Mouse (Mus musculus) thymus, adult 2 months (tissue): ENCODE measurements around the gene Tbl2. TPM values are rescaled to one million over a fixed set of nuclear protein-coding genes. Genes with fewer than 3 reads are reported as not detected.

Source experiments
- DNase-seq: peaks from one replicate; pipeline ENCODE4 v3.0.0; 2021
- H3K27ac ChIP-seq: fragments of 200-500 bp; 2 replicates; pipeline ENCODE4 v1.5.1; 2012; ENCODE audit warnings: low read length, control low read depth; ENCODE audit not compliant: control insufficient read depth, insufficient read depth
- H3K27me3 ChIP-seq: fragments of 200-500 bp; 2 replicates; pipeline ENCODE4 v1.6.1; 2012; ENCODE audit warnings: mild to moderate bottlenecking, low read length, moderate library complexity, mixed read lengths; ENCODE audit not compliant: control insufficient read depth, insufficient read depth
- H3K36me3 ChIP-seq: fragments of 200-500 bp; 2 replicates; pipeline ENCODE4 v1.6.1; 2012; ENCODE audit warnings: mild to moderate bottlenecking, low read length, moderate library complexity; ENCODE audit not compliant: control insufficient read depth, insufficient read depth
- H3K4me1 ChIP-seq: fragments of 200-500 bp; replicated peaks from 2 replicates; pipeline ENCODE4 v1.6.1; 2012; ENCODE audit warnings: low read length; ENCODE audit not compliant: control insufficient read depth, insufficient read depth
- H3K4me3 ChIP-seq: fragments of 200-500 bp; 2 replicates; pipeline ENCODE4 v1.5.1; 2012; ENCODE audit warnings: mild to moderate bottlenecking, low read length, control low read depth, moderate library complexity; ENCODE audit not compliant: control insufficient read depth, insufficient read depth
- CTCF ChIP-seq: fragments of 200-500 bp; IDR thresholded peaks from 2 replicates; pipeline ENCODE4 v1.5.1; 2012; ENCODE audit warnings: mild to moderate bottlenecking, control low read depth, low read length, moderate library complexity, borderline replicate concordance; ENCODE audit not compliant: control insufficient read depth, poor library complexity, insufficient read depth; ENCODE audit errors: extremely low read depth
- POLR2A ChIP-seq: fragments of 200-500 bp; IDR thresholded peaks from 2 replicates; pipeline ENCODE4 v1.6.1; 2012; ENCODE audit warnings: mild to moderate bottlenecking, low read length, control low read depth, moderate library complexity; ENCODE audit not compliant: control insufficient read depth, poor library complexity, insufficient read depth; ENCODE audit errors: extremely low read depth
- WGBS: fragments of 180-500 bp; shearing (Covaris S2); methylation state at CpG from one replicate; pipeline ENCODE4 v1.1.7; 2018; 5-methylcytosine and 5-hydroxymethylcytosine counted together
- polyA plus RNA-seq: library from polyadenylated mRNA; depleted of rRNA; stranded (reverse); fragments of >200 nt; gene quantifications from 2 replicates; pipeline ENCODE4 v1.2.3, GENCODE M21; 2012

The Tbl2 gene
- polyA plus RNA-seq, 1 experiment = 18.7 TPM

DNA sequence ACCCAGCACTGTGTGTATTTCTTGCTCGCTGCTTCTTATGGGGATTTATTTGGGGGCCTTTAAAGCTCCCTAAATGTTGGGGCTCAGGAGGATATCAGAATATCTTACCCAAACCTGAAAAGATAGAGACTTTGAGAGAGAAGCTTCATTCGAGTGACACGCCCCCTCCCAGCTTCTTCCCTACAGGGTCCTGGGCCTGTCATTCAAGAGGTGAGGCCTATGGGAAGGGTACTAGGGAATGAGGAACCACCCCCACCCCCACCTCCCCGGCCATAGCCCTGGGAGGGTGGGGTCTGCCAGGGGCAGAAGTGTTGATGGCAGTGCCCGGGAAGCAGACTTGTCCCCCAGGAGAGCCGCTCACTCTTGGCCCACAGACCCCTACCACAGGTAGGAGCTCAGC lies 23.3 kb upstream of the Tbl2 start:
- TF ChIP-seq POLR2A = no peak
- no peak for TF ChIP-seq CTCF
- Histone ChIP-seq H3K27ac (no peak overlapping the region), H3K4me1 (no peaks in the 10 kb centered on the region; the same call in 1 of the 2 replicates), H3K27me3 (no peaks in the 10 kb centered on the region; the same call in 1 of the 2 replicates), H3K36me3 (no peaks in the 10 kb centered on the region), H3K4me3 (no peak overlapping the region)
- no peak for DNase-seq
- WGBS = 86% methylated on average over 6 of the region's 6 CpGs

DNA sequence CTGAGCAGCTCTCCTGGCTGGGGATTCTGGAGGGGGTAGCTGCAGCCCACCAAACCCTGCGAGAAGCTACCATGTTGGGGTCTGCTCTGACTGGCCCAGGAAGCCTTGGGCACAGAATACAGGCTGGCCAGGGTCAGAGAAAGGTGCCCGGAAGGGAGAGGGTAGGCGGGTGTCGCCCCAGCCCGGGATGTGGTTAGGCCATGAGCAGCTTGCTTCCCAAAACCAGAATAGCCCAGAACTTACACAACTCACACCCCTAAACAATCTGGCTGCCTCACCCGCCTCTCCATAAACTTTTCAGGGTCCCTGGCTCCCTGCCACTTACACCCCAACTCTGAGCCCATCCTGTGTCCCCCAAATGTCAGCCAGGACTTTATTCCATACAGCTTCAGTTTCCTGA lies 21.8 kb upstream of the Tbl2 start:
- Histone ChIP-seq H3K27ac (no peak overlapping the region), H3K4me1 (no peaks in the 10 kb centered on the region), H3K4me3 (no peak overlapping the region), H3K36me3 (no peaks in the 10 kb centered on the region), H3K27me3 (no peaks in the 10 kb centered on the region; the same call in 1 of the 2 replicates)
- DNase-seq = no peak
- TF ChIP-seq CTCF (no peak), POLR2A (no peak)
- WGBS = 23% methylated on average over 6 of the region's 6 CpGs

DNA sequence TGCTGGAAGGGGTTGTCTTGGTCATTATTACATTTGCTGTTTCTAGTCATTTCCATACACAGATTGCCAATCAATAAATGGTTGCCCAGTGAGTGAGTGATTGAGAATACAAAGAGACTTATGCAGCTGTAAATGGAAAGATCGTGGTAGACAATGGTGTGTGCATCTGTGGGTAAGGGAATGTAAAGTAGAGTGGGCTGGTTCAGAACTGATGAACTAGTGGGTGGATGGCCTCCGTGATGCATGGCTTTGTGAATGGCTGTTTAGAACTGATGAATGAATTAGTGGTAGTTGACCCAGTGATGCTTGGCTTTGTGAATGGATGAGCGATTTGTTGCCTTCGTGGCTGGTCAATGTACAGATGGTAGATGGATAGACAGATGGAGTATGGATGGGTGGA lies 19.7 kb upstream of the Tbl2 start:
- Histone ChIP-seq H3K27me3 (no peaks in the 10 kb centered on the region), H3K27ac (no peak overlapping the region), H3K4me1 (peaks cover 14% of the 10 kb centered on the region), H3K4me3 (no peak overlapping the region), H3K36me3 (no peaks in the 10 kb centered on the region)
- no peak for DNase-seq
- TF ChIP-seq CTCF = no peak
- TF ChIP-seq POLR2A = no peak
- 97% methylated on average over 4 of the region's 4 CpGs for WGBS

DNA sequence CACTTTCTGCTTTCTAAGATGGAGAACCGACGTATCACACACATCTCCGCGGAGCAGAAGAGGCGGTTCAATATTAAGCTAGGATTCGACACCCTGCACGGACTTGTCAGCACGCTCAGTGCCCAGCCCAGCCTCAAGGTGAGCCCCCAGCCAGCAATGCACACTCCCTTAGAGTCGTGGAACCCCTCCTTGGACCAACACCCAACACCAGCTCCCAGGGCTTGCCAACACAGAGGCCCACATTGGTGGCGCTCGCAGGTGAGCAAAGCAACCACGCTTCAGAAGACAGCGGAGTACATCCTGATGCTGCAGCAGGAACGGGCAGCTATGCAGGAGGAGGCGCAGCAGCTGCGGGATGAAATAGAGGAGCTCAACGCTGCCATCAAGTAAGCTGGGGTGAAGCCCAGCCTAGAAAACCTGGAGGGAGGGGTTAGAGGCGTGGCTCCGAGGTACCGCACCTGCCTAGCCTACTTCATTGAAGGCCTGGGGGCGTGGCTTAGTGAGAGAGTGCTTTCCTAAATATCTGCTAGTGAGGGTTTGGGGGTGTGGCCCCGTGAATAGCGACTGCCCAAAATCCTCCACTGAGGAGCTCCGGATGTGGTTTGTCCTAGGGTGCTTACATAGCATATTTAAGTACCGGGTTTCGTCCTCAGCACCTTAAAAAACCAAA lies 15.6 kb upstream of the Tbl2 start:
- TF ChIP-seq POLR2A = 0 out of 2 replicates have a peak, but pooled peaks have one; percentile 14
- TF ChIP-seq CTCF = no peak
- no peak overlapping the region for H3K27ac ChIP-seq
- DNase-seq = peak; percentile 83
- H3K36me3 ChIP-seq = no peaks in the 10 kb centered on the region
- H3K4me1 ChIP-seq = peaks cover 14% of the 10 kb centered on the region
- no peaks in the 10 kb centered on the region for H3K27me3 ChIP-seq
- peak overlapping the region; percentile 8 for H3K4me3 ChIP-seq
- WGBS = 6% methylated on average over 26 of the region's 26 CpGs

GRCm38 (mm10) chr5:135134534-135134933 lies 14.9 kb upstream of the Tbl2 start:
- TF ChIP-seq POLR2A = no peak
- peak; percentile 49; the same call in 1 of the 2 replicates for TF ChIP-seq CTCF
- Histone ChIP-seq H3K4me1 (peaks cover 18% of the 10 kb centered on the region), H3K27ac (no peak overlapping the region), H3K4me3 (peak overlapping the region; percentile 8), H3K27me3 (no peaks in the 10 kb centered on the region), H3K36me3 (no peaks in the 10 kb centered on the region)
- 3% methylated on average over 8 of the region's 8 CpGs for WGBS
- DNase-seq = peak; percentile 49

DNA sequence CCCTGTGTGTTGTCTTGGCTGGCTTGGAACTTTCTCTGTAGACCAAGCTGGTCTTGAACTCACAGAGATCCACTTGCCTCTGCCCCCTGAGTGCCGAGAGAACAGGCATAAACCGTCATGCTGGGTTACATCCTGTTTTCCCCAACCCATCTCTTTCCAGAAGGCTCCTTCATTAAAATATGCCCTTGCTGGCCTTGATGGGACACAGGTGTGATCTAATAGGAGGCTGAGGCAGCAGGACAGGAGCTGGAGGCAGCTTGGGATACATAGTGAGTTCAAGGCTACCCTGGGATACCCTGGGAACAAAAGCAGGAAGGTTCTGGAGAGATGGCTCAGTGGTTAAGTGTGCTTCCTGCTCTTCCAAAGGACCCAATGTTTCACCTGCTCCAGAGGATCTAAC lies 9.6 kb upstream of the Tbl2 start:
- DNase-seq = no peak
- no peaks in the 10 kb centered on the region for H3K36me3 ChIP-seq
- TF ChIP-seq POLR2A (no peak), CTCF (no peak)
- H3K4me1 ChIP-seq = peaks cover 5% of the 10 kb centered on the region
- H3K4me3 ChIP-seq = no peak overlapping the region
- H3K27ac ChIP-seq = no peak overlapping the region
- H3K27me3 ChIP-seq = no peaks in the 10 kb centered on the region
- WGBS = 84% methylated on average over 2 of the region's 2 CpGs
